Mouse (Mus musculus): ENCODE results near the gene Clic4. TPM values are rescaled to one million over a fixed set of nuclear protein-coding genes. Genes with fewer than 3 reads are reported as not detected.

The Clic4 gene
- total RNA-seq, 4 experiments from 2014 or later, result 236 to 258 (median 249) TPM

- peak; percentile 38 for DNase-seq (ENCODE audit: low spot score)
Observed at GRCm38 (mm10) chr4:135258521-135258920, 14.1 kb downstream of the Clic4 start.

- DNase-seq (ENCODE audit: low spot score), result no peak
Observed at GRCm38 (mm10) chr4:135257881-135258476, 14.6 kb downstream of the Clic4 start.

GRCm38 (mm10) chr4:135256536-135257450, 15.8 kb downstream of the Clic4 start:
- no peak for DNase-seq (ENCODE audit: low spot score)

- DNase-seq (ENCODE audit: low spot score), result peak; percentile 87
Observed at GRCm38 (mm10) chr4:135254770-135255169, 17.8 kb downstream of the Clic4 start.

- DNase-seq (ENCODE audit: low spot score), result peak; percentile 79
Observed at GRCm38 (mm10) chr4:135254321-135254720, 18.3 kb downstream of the Clic4 start.

- DNase-seq (ENCODE audit: low spot score), result peak; percentile 29
Observed at GRCm38 (mm10) chr4:135253239-135254039, 19.2 kb downstream of the Clic4 start.

- DNase-seq (ENCODE audit: low spot score), result no peak
Observed at GRCm38 (mm10) chr4:135251801-135252200, 20.8 kb downstream of the Clic4 start.

GRCm38 (mm10) chr4:135248250-135249018, 24.2 kb downstream of the Clic4 start:
- no peak for DNase-seq (ENCODE audit: low spot score)

GRCm38 (mm10) chr4:135246866-135247756, 25.5 kb downstream of the Clic4 start:
- no peak for DNase-seq (ENCODE audit: low spot score)

GRCm38 (mm10) chr4:135246444-135246843, 26.2 kb downstream of the Clic4 start:
- DNase-seq (ENCODE audit: low spot score), result no peak

GRCm38 (mm10) chr4:135245841-135246240, 26.8 kb downstream of the Clic4 start:
- DNase-seq (ENCODE audit: low spot score), result no peak

GRCm38 (mm10) chr4:135244335-135244734, 28.3 kb downstream of the Clic4 start:
- no peak for DNase-seq (ENCODE audit: low spot score)

GRCm38 (mm10) chr4:135242913-135243541, 29.6 kb downstream of the Clic4 start:
- DNase-seq (ENCODE audit: low spot score), result no peak

GRCm38 (mm10) chr4:135242383-135242782, 30.2 kb downstream of the Clic4 start:
- DNase-seq (ENCODE audit: low spot score), result no peak

GRCm38 (mm10) chr4:135241669-135242068, 30.9 kb downstream of the Clic4 start:
- no peak for DNase-seq (ENCODE audit: low spot score)

GRCm38 (mm10) chr4:135241106-135241505, 31.5 kb downstream of the Clic4 start:
- no peak for DNase-seq (ENCODE audit: low spot score)

GRCm38 (mm10) chr4:135240329-135240728, 32.3 kb downstream of the Clic4 start:
- no peak for DNase-seq (ENCODE audit: low spot score)

GRCm38 (mm10) chr4:135238706-135239510, 33.7 kb downstream of the Clic4 start:
- DNase-seq (ENCODE audit: low spot score), result no peak

- DNase-seq (ENCODE audit: low spot score), result no peak
Observed at GRCm38 (mm10) chr4:135236658-135237057, 36.0 kb downstream of the Clic4 start.

Measured in heart, adult 8-10 months (tissue).